Mouse (Mus musculus): ENCODE results near the gene Stard3.

DNA sequence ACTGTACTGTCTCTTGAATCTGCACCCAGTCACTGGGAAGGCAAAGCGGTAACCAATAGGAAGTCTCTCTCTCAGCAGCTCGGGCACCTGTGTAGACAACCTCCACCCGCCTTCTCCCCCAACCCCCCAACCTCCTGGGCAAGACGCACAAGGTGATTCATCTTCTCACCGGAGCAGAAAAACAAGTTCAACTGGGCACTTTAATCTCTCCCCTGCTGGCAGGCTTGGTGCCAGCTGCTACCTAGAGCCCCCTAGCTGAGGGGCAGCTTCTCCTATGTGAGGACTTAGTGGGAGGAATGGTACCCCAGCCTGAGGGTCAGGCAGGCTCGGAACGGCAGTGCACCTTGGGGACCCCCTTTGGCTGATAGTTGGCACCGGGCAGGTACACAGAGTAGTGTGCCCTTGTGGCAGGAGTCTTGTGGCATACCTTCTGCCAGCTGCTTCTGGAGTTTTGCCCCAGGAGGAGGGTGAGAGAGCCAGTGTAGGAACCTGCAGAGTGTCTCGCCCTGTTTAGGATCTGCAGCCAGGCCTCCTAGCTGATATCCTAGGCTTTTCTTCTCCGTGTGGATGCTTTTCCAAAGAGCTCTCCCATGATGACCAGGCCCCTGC lies 60.9 kb downstream of the Stard3 start:
- TF ChIP-seq CTCF (IDR thresholded peaks at IDR 0.05; ENCODE audit: extremely low read depth, insufficient read length, insufficient replicate concordance, low read depth, low read length) (no peak), POLR2A (IDR thresholded peaks at IDR 0.05; ENCODE audit: low read depth, low read length) (no peak)
